Mouse (Mus musculus) midbrain, postnatal 0 days (tissue): ENCODE results near the gene Sucla2. TPM values are rescaled to one million over a fixed set of nuclear protein-coding genes. Genes with fewer than 3 reads are reported as not detected.
A peak's percentile ranks its signal among the peaks of the same experiment; 100 is the strongest.
"Not testable (repeated sequence)": the region's sequence is repeated elsewhere in the genome, so short reads cannot be mapped to it uniquely, and the experiment has no call there.

Source experiments
- ATAC-seq: fragments of 200-750 bp; cut with Nextera tagmentation; 2 replicates; pipeline ENCODE4 v1.8.0; 2017; ENCODE audit warnings: moderate number of reproducible peaks, mild to moderate bottlenecking, moderate TSS enrichment, moderate library complexity; ENCODE audit not compliant: low FRiP score
- DNase-seq: peaks from one replicate; pipeline ENCODE4 v3.0.0-alpha.2; 2015; ENCODE audit warnings: low spot score
- H3K27ac ChIP-seq: fragments of 300-500 bp; sonication (generic); 2 replicates; pipeline ENCODE4 v1.5.1; 2014; ENCODE audit warnings: low read depth, mild to moderate bottlenecking, low read length, mixed read lengths
- H3K27me3 ChIP-seq: fragments of 300-500 bp; sonication (generic); 2 replicates; pipeline ENCODE4 v1.6.1; 2014; ENCODE audit warnings: low read length, control low read depth, mixed read lengths; ENCODE audit not compliant: insufficient read depth
- H3K36me3 ChIP-seq: fragments of 300-500 bp; sonication (generic); 2 replicates; pipeline ENCODE4 v1.6.1; 2014; ENCODE audit warnings: low read length, control low read depth, mixed read lengths; ENCODE audit not compliant: insufficient read depth
- H3K4me1 ChIP-seq: fragments of 300-500 bp; sonication (generic); 2 replicates; pipeline ENCODE4 v1.6.1; 2014; ENCODE audit warnings: mild to moderate bottlenecking, control low read depth, antibody characterized with exemption, low read length, mixed read lengths; ENCODE audit not compliant: insufficient read depth
- H3K4me2 ChIP-seq: fragments of 300-500 bp; sonication (generic); 2 replicates; pipeline ENCODE4 v1.6.1; 2014; ENCODE audit warnings: low read depth, mild to moderate bottlenecking, low read length, mixed read lengths; ENCODE audit not compliant: poor library complexity, severe bottlenecking
- H3K4me3 ChIP-seq: fragments of 300-500 bp; sonication (generic); 2 replicates; pipeline ENCODE4 v1.5.1; 2014; ENCODE audit warnings: low read depth, mild to moderate bottlenecking, low read length, moderate library complexity
- H3K9ac ChIP-seq: fragments of 300-500 bp; sonication (generic); replicated peaks from 2 replicates; pipeline ENCODE4 v1.6.1; 2014; ENCODE audit warnings: mild to moderate bottlenecking, low read length, moderate library complexity, mixed read lengths; ENCODE audit not compliant: poor library complexity, severe bottlenecking
- H3K9me3 ChIP-seq: fragments of 300-500 bp; sonication (generic); 2 replicates; pipeline ENCODE4 v1.6.1; 2016; ENCODE audit warnings: low read length, control low read depth
- CTCF ChIP-seq: IDR thresholded peaks from 2 replicates; pipeline ENCODE4 v1.5.1; 2016; ENCODE audit warnings: antibody characterized with exemption, mild to moderate bottlenecking
- WGBS: fragments of 180-500 bp; shearing (Covaris S2); extraction: QIAGEN DNeasy Blood & Tissue Kit; methylation state at CpG from one replicate; pipeline ENCODE4 v1.1.7; 2014; 5-methylcytosine and 5-hydroxymethylcytosine counted together
- polyA plus RNA-seq: library from polyadenylated mRNA; unstranded; fragments of >200 nt; fragmentation: Nextera tagmentation; extraction: Ambion mirVana; gene quantifications from 2 replicates; pipeline ENCODE4 v1.2.1, GENCODE M21; 2015
- total RNA-seq: library from RNA; depleted of rRNA; stranded (reverse); fragments of >200 nt; gene quantifications from 2 replicates; pipeline ENCODE4 v1.2.3, GENCODE M21; 2014

Gene Sucla2
- total and polyA plus RNA-seq, 2 experiments from 2014 or later, result 70.5 to 150 TPM

- TF ChIP-seq CTCF, result no peak
- H3K27me3 ChIP-seq, result no peaks in the 10 kb centered on the region
- no peak overlapping the region for H3K27ac ChIP-seq
- H3K9ac ChIP-seq, result no peak overlapping the region
- DNase-seq (no peak), ATAC-seq (no peak)
- H3K36me3 ChIP-seq, result no peaks in the 10 kb centered on the region
- WGBS, result 78% methylated on average over 11 of the region's 11 CpGs
- H3K4me3 ChIP-seq, result no peak overlapping the region
- peaks cover 8% of the 10 kb centered on the region; the same call in 1 of the 2 replicates for H3K4me1 ChIP-seq
- no peaks in the 10 kb centered on the region for H3K9me3 ChIP-seq
- H3K4me2 ChIP-seq, result no peak overlapping the region
These were observed 17.3 kb upstream of the Sucla2 start for GRCm38 (mm10) chr14:73507702-73508376.

GRCm38 (mm10) chr14:73508630-73509395, 16.3 kb upstream of the Sucla2 start:
- no peaks in the 10 kb centered on the region for H3K27me3 ChIP-seq
- 95% methylated on average over 6 of the region's 6 CpGs for WGBS
- no peak overlapping the region for H3K9ac ChIP-seq
- no peak overlapping the region for H3K4me2 ChIP-seq
- H3K4me3 ChIP-seq, result no peak overlapping the region
- no peaks in the 10 kb centered on the region for H3K9me3 ChIP-seq
- no peak for ATAC-seq
- H3K36me3 ChIP-seq, result no peaks in the 10 kb centered on the region
- DNase-seq, result no peak
- H3K27ac ChIP-seq, result no peak overlapping the region
- peaks cover 7% of the 10 kb centered on the region; the same call in 1 of the 2 replicates for H3K4me1 ChIP-seq
- no peak for TF ChIP-seq CTCF

GRCm38 (mm10) chr14:73509765-73510423, 15.2 kb upstream of the Sucla2 start, which contains the start of gene Med4:
TSS of gene Med4 (plus strand) at chr14:73510025.
- Histone ChIP-seq H3K4me3 (peak within 1 kb of the TSS; percentile 92), H3K4me2 (peak within 1 kb of the TSS; percentile 90), H3K4me1 (peaks cover 7% of the 10 kb centered on the region; the same call in 1 of the 2 replicates), H3K9me3 (no peaks in the 10 kb centered on the region), H3K27me3 (no peaks in the 10 kb centered on the region), H3K36me3 (no peaks in the 10 kb centered on the region; the same call in 1 of the 2 replicates), H3K27ac (no peak within 1 kb of the TSS), H3K9ac (peak within 1 kb of the TSS; percentile 80)
- peak; percentile 96 for DNase-seq
- TF ChIP-seq CTCF, result peak; percentile 100
- under 1% methylated on average over 41 of the region's 41 CpGs for WGBS
- ATAC-seq, result peak; percentile 95

GRCm38 (mm10) chr14:73524136-73524535, 983 bp upstream of the Sucla2 start:
- DNase-seq (no peak), ATAC-seq (no peak)
- no peak for TF ChIP-seq CTCF
- Histone ChIP-seq H3K9ac (no peak overlapping the region), H3K4me3 (no peak overlapping the region), H3K27me3 (no peaks in the 10 kb centered on the region), H3K36me3 (no peaks in the 10 kb centered on the region), H3K4me1 (no peaks in the 10 kb centered on the region), H3K9me3 (no peaks in the 10 kb centered on the region), H3K4me2 (no peak overlapping the region), H3K27ac (no peak overlapping the region)
- WGBS, result 74% methylated on average over 3 of the region's 3 CpGs

- H3K9ac ChIP-seq, H3K4me2 ChIP-seq, H3K9me3 ChIP-seq, H3K36me3 ChIP-seq, ATAC-seq, H3K27ac ChIP-seq, H3K4me3 ChIP-seq, H3K4me1 ChIP-seq, H3K27me3 ChIP-seq, DNase-seq: not testable (repeated sequence)
- 97% methylated on average over 3 of the region's 3 CpGs for WGBS
These were observed 3.5 kb downstream of the Sucla2 start for GRCm38 (mm10) chr14:73528661-73529060.
